Mouse (Mus musculus) mouse embryonic stem cell (cell line): Measurements from ENCODE around the gene Mrpl55.

Experiments used
- in situ Hi-C, 2 experiments: fragments of 300-500 bp; cut with MboI; formaldehyde crosslinking; loops; 1 replicate in 1 of 2; 3 replicates in 1 of 2; pipeline ENCODE4 v1.14.3; 2019 to 2020; ENCODE audit warnings: low sequenced_read_pairs in 2 of 2, low pct_unique_long_range_greater_than_20kb in 1 of 2, mixed read lengths in 1 of 2; ENCODE audit not compliant: unreplicated experiment in 1 of 2

The Mrpl55 gene

GRCm38 (mm10) chr11:59202081-59202995, at the start of gene Mrpl55:
Gene Mrpl55, plus strand, starts transcription at chr11:59202486.
- in situ Hi-C loops = no loop called here

GRCm38 (mm10) chr11:59154220-59154619, 48.1 kb upstream of the Mrpl55 start:
- in situ Hi-C loops = no loop called here

- in situ Hi-C loops = no loop called here
Measured at GRCm38 (mm10) chr11:59155900-59156299, 46.4 kb upstream of the Mrpl55 start.

- in situ Hi-C loops = no loop called here
Measured at GRCm38 (mm10) chr11:59159099-59159498, 43.2 kb upstream of the Mrpl55 start.

- in situ Hi-C loops = no loop called here
Measured at GRCm38 (mm10) chr11:59159558-59159957, 42.7 kb upstream of the Mrpl55 start.

GRCm38 (mm10) chr11:59161398-59161797, 40.9 kb upstream of the Mrpl55 start:
- in situ Hi-C loops = no loop called here

GRCm38 (mm10) chr11:59162443-59163254, 39.6 kb upstream of the Mrpl55 start:
- in situ Hi-C loops = no loop called here

- in situ Hi-C loops = no loop called here
Measured at GRCm38 (mm10) chr11:59163255-59164236, 38.7 kb upstream of the Mrpl55 start, which contains the start of gene Iba57. Gene Iba57, minus strand, starts transcription at chr11:59163739.

- in situ Hi-C loops = no loop called here
Measured at GRCm38 (mm10) chr11:59164384-59164783, 37.9 kb upstream of the Mrpl55 start.

- in situ Hi-C loops = no loop called here
Measured at GRCm38 (mm10) chr11:59165616-59166241, 36.6 kb upstream of the Mrpl55 start.

- in situ Hi-C loops = no loop called here
Measured at GRCm38 (mm10) chr11:59169807-59170206, 32.5 kb upstream of the Mrpl55 start.

GRCm38 (mm10) chr11:59170549-59170948, 31.7 kb upstream of the Mrpl55 start:
- in situ Hi-C loops = no loop called here

- in situ Hi-C loops = no loop called here
Measured at GRCm38 (mm10) chr11:59174189-59174838, 28.0 kb upstream of the Mrpl55 start.

- in situ Hi-C loops = no loop called here
Measured at GRCm38 (mm10) chr11:59176475-59176874, 25.8 kb upstream of the Mrpl55 start.

- in situ Hi-C loops = no loop called here
Measured at GRCm38 (mm10) chr11:59176921-59177320, 25.4 kb upstream of the Mrpl55 start.

GRCm38 (mm10) chr11:59182864-59183331, 19.4 kb upstream of the Mrpl55 start, which contains the start of gene Gjc2:
Gene Gjc2, minus strand, starts transcription at chr11:59183213.
- in situ Hi-C loops = no loop called here

GRCm38 (mm10) chr11:59183821-59184220, 18.5 kb upstream of the Mrpl55 start:
- in situ Hi-C loops = no loop called here
